Mouse (Mus musculus) forebrain, embryonic 11.5 days (tissue): ENCODE results near the gene Slco2a1. TPM values are rescaled to one million over a fixed set of nuclear protein-coding genes. Genes with fewer than 3 reads are reported as not detected.

ENCODE experiments used
- ATAC-seq: fragments of 200-750 bp; cut with Nextera tagmentation; replicated peaks from 2 replicates; pipeline ENCODE4 v1.8.0; 2017; ENCODE audit warnings: moderate TSS enrichment; ENCODE audit not compliant: low FRiP score
- DNase-seq: peaks from one replicate; pipeline ENCODE4 v3.0.0-alpha.2; 2017; ENCODE audit warnings: low spot score
- H3K27ac ChIP-seq: fragments of 300-500 bp; sonication (generic); 2 replicates; pipeline ENCODE4 v1.5.1; 2014; ENCODE audit warnings: low read depth, low read length
- H3K27me3 ChIP-seq: fragments of 300-500 bp; sonication (generic); 2 replicates; pipeline ENCODE4 v1.6.1; 2014; ENCODE audit warnings: mild to moderate bottlenecking, low read length, mixed read lengths; ENCODE audit not compliant: control insufficient read depth, insufficient read depth
- H3K36me3 ChIP-seq: fragments of 300-500 bp; sonication (generic); 2 replicates; pipeline ENCODE4 v1.6.1; 2014; ENCODE audit warnings: mild to moderate bottlenecking, low read length, moderate library complexity, mixed read lengths; ENCODE audit not compliant: control insufficient read depth, insufficient read depth
- H3K4me1 ChIP-seq: fragments of 300-500 bp; sonication (generic); replicated peaks from 2 replicates; pipeline ENCODE4 v1.6.1; 2014; ENCODE audit warnings: low read length, mixed read lengths; ENCODE audit not compliant: control insufficient read depth, insufficient read depth
- H3K4me2 ChIP-seq: fragments of 300-500 bp; sonication (generic); 2 replicates; pipeline ENCODE4 v1.6.1; 2014; ENCODE audit warnings: low read depth, mild to moderate bottlenecking, low read length, moderate library complexity, mixed read lengths; ENCODE audit not compliant: severe bottlenecking
- H3K4me3 ChIP-seq: fragments of 300-500 bp; sonication (generic); 2 replicates; pipeline ENCODE4 v1.5.1; 2014; ENCODE audit warnings: low read depth, low read length
- H3K9ac ChIP-seq: fragments of 300-500 bp; sonication (generic); 2 replicates; pipeline ENCODE4 v1.6.1; 2014; ENCODE audit warnings: low read length
- H3K9me3 ChIP-seq: fragments of 300-500 bp; sonication (generic); 2 replicates; pipeline ENCODE4 v1.6.1; 2016; ENCODE audit warnings: low read length, mixed read lengths; ENCODE audit not compliant: control insufficient read depth
- WGBS: fragments of 180-500 bp; shearing (Covaris S2); extraction: QIAGEN DNeasy Blood & Tissue Kit; methylation state at CpG from one replicate; pipeline ENCODE4 v1.1.7; 2014; 5-methylcytosine and 5-hydroxymethylcytosine counted together
- polyA plus RNA-seq: library from polyadenylated mRNA; unstranded; fragments of >200 nt; fragmentation: Nextera tagmentation; extraction: Ambion mirVana; gene quantifications from 2 replicates; pipeline ENCODE4 v1.2.1, GENCODE M21; 2014

Gene Slco2a1
- polyA plus RNA-seq, 1 experiment from 2014 or later = 0.55 TPM

GRCm38 (mm10) chr9:102979011-102979700 is 9.4 kb upstream of the Slco2a1 start:
- no peak for DNase-seq
- Histone ChIP-seq H3K36me3 (no peaks in the 10 kb centered on the region), H3K27me3 (no peaks in the 10 kb centered on the region), H3K9me3 (no peaks in the 10 kb centered on the region), H3K4me1 (no peaks in the 10 kb centered on the region), H3K4me3 (no peak overlapping the region), H3K27ac (no peak overlapping the region), H3K4me2 (no peak overlapping the region), H3K9ac (no peak overlapping the region)
- no peak for ATAC-seq
- 82% methylated on average over 3 of the region's 3 CpGs for WGBS

- Histone ChIP-seq H3K4me3 (no peak overlapping the region), H3K36me3 (no peaks in the 10 kb centered on the region), H3K9ac (no peak overlapping the region), H3K27ac (no peak overlapping the region), H3K9me3 (no peaks in the 10 kb centered on the region), H3K4me2 (no peak overlapping the region), H3K4me1 (no peaks in the 10 kb centered on the region), H3K27me3 (no peaks in the 10 kb centered on the region)
- DNase-seq (no peak), ATAC-seq (no peak)
- 68% methylated on average over 10 of the region's 10 CpGs for WGBS
Observed at GRCm38 (mm10) chr9:102979956-102980355, 8.6 kb upstream of the Slco2a1 start.

- H3K27ac ChIP-seq = no peak overlapping the region
- 95% methylated on average over 5 of the region's 5 CpGs for WGBS
- H3K9ac ChIP-seq = no peak overlapping the region
- H3K4me1 ChIP-seq = no peaks in the 10 kb centered on the region
- no peaks in the 10 kb centered on the region for H3K36me3 ChIP-seq
- no peaks in the 10 kb centered on the region for H3K9me3 ChIP-seq
- no peak for ATAC-seq
- no peak for DNase-seq
- no peak overlapping the region for H3K4me2 ChIP-seq
- no peaks in the 10 kb centered on the region for H3K27me3 ChIP-seq
- H3K4me3 ChIP-seq = no peak overlapping the region
Observed at GRCm38 (mm10) chr9:102980420-102980819, 8.1 kb upstream of the Slco2a1 start.

GRCm38 (mm10) chr9:102981791-102982190 is 6.7 kb upstream of the Slco2a1 start:
- Histone ChIP-seq H3K4me3 (no peak overlapping the region), H3K4me1 (no peaks in the 10 kb centered on the region), H3K27me3 (no peaks in the 10 kb centered on the region), H3K9me3 (no peaks in the 10 kb centered on the region), H3K9ac (no peak overlapping the region), H3K27ac (no peak overlapping the region), H3K36me3 (no peaks in the 10 kb centered on the region), H3K4me2 (no peak overlapping the region)
- DNase-seq = no peak
- no peak for ATAC-seq
- 93% methylated on average over 2 of the region's 2 CpGs for WGBS

GRCm38 (mm10) chr9:102982376-102982775 is 6.1 kb upstream of the Slco2a1 start:
- no peak overlapping the region for H3K27ac ChIP-seq
- H3K4me1 ChIP-seq = no peaks in the 10 kb centered on the region
- no peak for ATAC-seq
- WGBS = 75% methylated on average over 3 of the region's 3 CpGs
- H3K4me2 ChIP-seq = no peak overlapping the region
- H3K36me3 ChIP-seq = no peaks in the 10 kb centered on the region
- DNase-seq = no peak
- no peak overlapping the region for H3K9ac ChIP-seq
- no peaks in the 10 kb centered on the region for H3K27me3 ChIP-seq
- no peak overlapping the region for H3K4me3 ChIP-seq
- H3K9me3 ChIP-seq = no peaks in the 10 kb centered on the region

- Histone ChIP-seq H3K36me3 (no peaks in the 10 kb centered on the region), H3K27me3 (no peaks in the 10 kb centered on the region), H3K27ac (no peak overlapping the region), H3K4me1 (no peaks in the 10 kb centered on the region), H3K4me2 (no peak overlapping the region), H3K9ac (no peak overlapping the region), H3K4me3 (no peak overlapping the region), H3K9me3 (no peaks in the 10 kb centered on the region)
- no peak for ATAC-seq
- DNase-seq = no peak
- 84% methylated on average over 1 of the region's 1 CpGs for WGBS
Observed at GRCm38 (mm10) chr9:102985111-102985510, 3.4 kb upstream of the Slco2a1 start.

GRCm38 (mm10) chr9:102985939-102986338 is 2.6 kb upstream of the Slco2a1 start:
- no peaks in the 10 kb centered on the region for H3K36me3 ChIP-seq

GRCm38 (mm10) chr9:102990306-102991133 is 2.0 kb downstream of the Slco2a1 start:
- Histone ChIP-seq H3K9ac (no peak overlapping the region), H3K4me3 (no peak overlapping the region), H3K27me3 (no peaks in the 10 kb centered on the region), H3K4me2 (no peak overlapping the region), H3K4me1 (no peaks in the 10 kb centered on the region), H3K36me3 (no peaks in the 10 kb centered on the region), H3K9me3 (no peaks in the 10 kb centered on the region), H3K27ac (no peak overlapping the region)
- no peak for DNase-seq
- WGBS = 55% methylated on average over 6 of the region's 6 CpGs
- no peak for ATAC-seq

More at GRCm38 (mm10) chr9:102985939-102986338, 2.6 kb upstream of the Slco2a1 start:
- no peak overlapping the region for H3K4me2 ChIP-seq
- no peak overlapping the region for H3K27ac ChIP-seq
- no peaks in the 10 kb centered on the region for H3K4me1 ChIP-seq
- no peaks in the 10 kb centered on the region for H3K9me3 ChIP-seq
- H3K27me3 ChIP-seq = no peaks in the 10 kb centered on the region
- ATAC-seq = no peak
- WGBS = 59% methylated on average over 4 of the region's 4 CpGs
- no peak overlapping the region for H3K9ac ChIP-seq
- H3K4me3 ChIP-seq = no peak overlapping the region
- DNase-seq = no peak

- WGBS = 82% methylated on average over 4 of the region's 4 CpGs
- ATAC-seq (no peak), DNase-seq (no peak)
- Histone ChIP-seq H3K4me3 (no peak overlapping the region), H3K27ac (no peak overlapping the region), H3K4me2 (no peak overlapping the region), H3K4me1 (no peaks in the 10 kb centered on the region), H3K36me3 (no peaks in the 10 kb centered on the region), H3K9ac (no peak overlapping the region), H3K9me3 (no peaks in the 10 kb centered on the region), H3K27me3 (no peaks in the 10 kb centered on the region)
Observed at GRCm38 (mm10) chr9:102991134-102991406, 2.6 kb downstream of the Slco2a1 start.
